Mouse (Mus musculus) cerebellum, adult (tissue): ENCODE data around the gene Macrod2.

Experiments
- ATAC-seq: cut with Nextera tagmentation; 2 replicates; pipeline ENCODE4 v1.9.2; 2017; ENCODE audit warnings: mild to moderate bottlenecking, moderate library complexity, mixed read lengths; ENCODE audit not compliant: insufficient number of reproducible peaks, low FRiP score, low TSS enrichment

Macrod2 gene

GRCm38 (mm10) chr2:141169586-141169985, 774.5 kb downstream of the Macrod2 start:
- ATAC-seq, result no peak

- ATAC-seq, result no peak
These were observed 778.1 kb downstream of the Macrod2 start for GRCm38 (mm10) chr2:141173167-141173566.

- no peak for ATAC-seq
These were observed 778.5 kb downstream of the Macrod2 start for GRCm38 (mm10) chr2:141173607-141174006.

GRCm38 (mm10) chr2:141180656-141181055, 785.5 kb downstream of the Macrod2 start:
- no peak for ATAC-seq

GRCm38 (mm10) chr2:141182034-141182759, 787.1 kb downstream of the Macrod2 start:
- no peak for ATAC-seq

- ATAC-seq, result no peak
These were observed 799.4 kb downstream of the Macrod2 start for GRCm38 (mm10) chr2:141194476-141194875.

- no peak for ATAC-seq
These were observed 805.4 kb downstream of the Macrod2 start for GRCm38 (mm10) chr2:141200481-141200880.

GRCm38 (mm10) chr2:141201303-141202014, 806.4 kb downstream of the Macrod2 start:
- no peak for ATAC-seq

- ATAC-seq, result no peak
These were observed 806.9 kb downstream of the Macrod2 start for GRCm38 (mm10) chr2:141202015-141202364.

GRCm38 (mm10) chr2:141211346-141211745, 816.2 kb downstream of the Macrod2 start:
- ATAC-seq, result no peak

- no peak for ATAC-seq
These were observed 817.2 kb downstream of the Macrod2 start for GRCm38 (mm10) chr2:141212291-141212690.

- peak; percentile 72; the same call in 1 of the 2 replicates for ATAC-seq
These were observed 822.4 kb downstream of the Macrod2 start for GRCm38 (mm10) chr2:141217490-141217889.

- 0 out of 2 replicates have a peak, but pooled peaks have one; percentile 26 for ATAC-seq
These were observed 822.8 kb downstream of the Macrod2 start for GRCm38 (mm10) chr2:141217925-141218324.

GRCm38 (mm10) chr2:141228809-141229208, 833.7 kb downstream of the Macrod2 start:
- no peak for ATAC-seq

GRCm38 (mm10) chr2:141229820-141230219, 834.7 kb downstream of the Macrod2 start:
- ATAC-seq, result no peak

GRCm38 (mm10) chr2:141231011-141231668, 836.0 kb downstream of the Macrod2 start:
- 0 out of 2 replicates have a peak, but pooled peaks have one; percentile 49 for ATAC-seq

- ATAC-seq, result no peak
These were observed 839.2 kb downstream of the Macrod2 start for GRCm38 (mm10) chr2:141234306-141234705.

- no peak for ATAC-seq
These were observed 839.8 kb downstream of the Macrod2 start for GRCm38 (mm10) chr2:141234724-141235453.

- no peak for ATAC-seq
These were observed 852.6 kb downstream of the Macrod2 start for GRCm38 (mm10) chr2:141247680-141248079.

- no peak for ATAC-seq
These were observed 869.5 kb downstream of the Macrod2 start for GRCm38 (mm10) chr2:141264582-141264981.
